In the genomic region with DNA sequence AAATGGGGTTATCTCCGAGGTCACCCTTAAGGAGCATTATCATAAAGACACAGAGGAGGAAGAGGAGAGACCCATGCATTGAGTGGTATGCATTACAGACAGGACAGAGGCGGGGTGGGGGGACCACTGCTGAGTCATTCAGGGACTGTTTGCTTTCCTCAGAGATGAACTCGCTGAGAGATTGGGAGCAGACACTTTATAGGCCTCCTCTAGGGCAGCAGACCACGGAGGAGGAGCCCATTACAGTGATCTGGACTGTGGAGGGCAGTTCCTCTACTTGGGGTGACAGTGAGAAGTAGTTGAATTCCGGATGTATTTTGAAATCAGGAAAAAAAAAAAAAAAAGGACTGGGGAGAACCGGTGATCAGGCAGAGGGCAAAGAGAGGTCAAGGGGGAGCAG, we compare ENCODE assay signal across 16 mouse cellular contexts. TPM values are rescaled to one million over a fixed set of nuclear protein-coding genes. Genes with fewer than 3 reads are reported as not detected.
DNase-seq lines count a peak whose midpoint lies in the region; ATAC-seq and TF ChIP-seq lines count a peak whose summit lies in the region.
"Had no signal": no experiment of that assay in that cellular context is flagged by ENCODE, and none has a peak within 500 bp of the region (broad histone marks: within the 10 kb centered on the region; RNA-seq: fewer than 3 reads in every experiment).

No protein-coding gene starts in this region.

- TF ChIP-seq POLR2A in ES-Bruce4 (IDR thresholded peaks at IDR 0.05; ENCODE audit: insufficient read depth, low read length), result no peak
- TF ChIP-seq POLR2A in bone marrow macrophage, adult 2 months (IDR thresholded peaks at IDR 0.05; ENCODE audit: borderline replicate concordance, low read depth, low read length), result no peak

- no peak for TF ChIP-seq CTCF in ES-Bruce4 (IDR thresholded peaks at IDR 0.05; ENCODE audit: low read depth, low read length)
- TF ChIP-seq CTCF in bone marrow macrophage, adult 2 months (IDR thresholded peaks at IDR 0.05; ENCODE audit: low read depth, low read length), result no peak

- peak; percentile 50 for DNase-seq in heart, adult 11 months
- no peak for DNase-seq in heart, adult 9 months (ENCODE audit: low spot score in 2 of 2)
- DNase-seq in cerebellum, adult 11-12 months, result no peak
- DNase-seq in embryo, embryonic 11 days, result no peak
- DNase-seq in gastrocnemius, postnatal 25 days, result no peak
- DNase-seq: cerebellum, adult 2 months; heart, postnatal 10 days; lung, adult 2 months had no signal

- TF ChIP-seq EP300 in ES-Bruce4 (IDR thresholded peaks at IDR 0.05; ENCODE audit: insufficient read depth, low read depth, low read length), result 0 out of 2 replicates have a peak, but pooled peaks have one; percentile 16

- no peak overlapping the region for H3K9ac ChIP-seq in ES-Bruce4 (ENCODE audit: low read depth, poor library complexity, severe bottlenecking)
- H3K9ac ChIP-seq in liver, embryonic 15.5 days, result no peak overlapping the region
- H3K9ac ChIP-seq: embryonic facial prominence, embryonic 15.5 days; hindbrain, embryonic 14.5 days; neural tube, embryonic 13.5 days had no signal

- ATAC-seq in liver, embryonic 15.5 days (ENCODE audit: insufficient read depth), result peak; percentile 65
- ATAC-seq: intestine, postnatal 0 days had no signal

- WGBS in liver, embryonic 15.5 days (ENCODE audit: insufficient replicate concordance), result 7% methylated on average over 6 of the region's 6 CpGs

- peak overlapping the region; percentile 26; the same call in 1 of the 2 replicates for H3K27ac ChIP-seq in ES-Bruce4 (ENCODE audit: insufficient read depth, low read length)
- H3K27ac ChIP-seq in bone marrow macrophage, adult 2 months (ENCODE audit: insufficient read depth, low read depth, low read length), result peak overlapping the region; percentile 87
- 0 out of 2 replicates have a peak overlapping the region, but pooled peaks have one; percentile 19 for H3K27ac ChIP-seq in liver, embryonic 15.5 days (replicated peaks)
- H3K27ac ChIP-seq: embryonic facial prominence, embryonic 15.5 days; hindbrain, embryonic 14.5 days; neural tube, embryonic 13.5 days had no signal

- no peaks in the 10 kb centered on the region for H3K9me3 ChIP-seq in ES-Bruce4 (replicated peaks; ENCODE audit: control insufficient read depth, insufficient read depth, low read length, poor library complexity, severe bottlenecking)
- H3K9me3 ChIP-seq in liver, embryonic 15.5 days (replicated peaks), result no peaks in the 10 kb centered on the region
- H3K9me3 ChIP-seq: embryonic facial prominence, embryonic 15.5 days; neural tube, embryonic 13.5 days had no signal

- H3K27me3 ChIP-seq in ES-Bruce4 (ENCODE audit: control insufficient read depth, insufficient read depth, low read length, poor library complexity, severe bottlenecking), result no peaks in the 10 kb centered on the region
- no peaks in the 10 kb centered on the region for H3K27me3 ChIP-seq in liver, embryonic 15.5 days
- H3K27me3 ChIP-seq: embryonic facial prominence, embryonic 15.5 days; neural tube, embryonic 13.5 days had no signal

- H3K4me3 ChIP-seq in ES-Bruce4 (ENCODE audit: low read depth, low read length), result no peak overlapping the region
- H3K4me3 ChIP-seq in bone marrow macrophage, adult 2 months (ENCODE audit: insufficient read depth, low read length), result no peak overlapping the region
- H3K4me3 ChIP-seq in liver, embryonic 15.5 days (replicated peaks), result no peak overlapping the region
- H3K4me3 ChIP-seq: embryonic facial prominence, embryonic 15.5 days; neural tube, embryonic 13.5 days had no signal

- no peak overlapping the region; the same call in 1 of the 2 replicates for H3K4me2 ChIP-seq in liver, embryonic 15.5 days
- H3K4me2 ChIP-seq: embryonic facial prominence, embryonic 15.5 days; hindbrain, embryonic 14.5 days; neural tube, embryonic 13.5 days had no signal

- H3K36me3 ChIP-seq in ES-Bruce4 (ENCODE audit: control insufficient read depth, insufficient read depth, low read length, poor library complexity, severe bottlenecking), result no peaks in the 10 kb centered on the region
- peaks cover 30% of the 10 kb centered on the region for H3K36me3 ChIP-seq in liver, embryonic 15.5 days (replicated peaks)

- H3K4me1 ChIP-seq in ES-Bruce4 (ENCODE audit: control insufficient read depth, insufficient read depth, low read length), result no peaks in the 10 kb centered on the region
- peaks cover 49% of the 10 kb centered on the region for H3K4me1 ChIP-seq in bone marrow macrophage, adult 2 months (ENCODE audit: control insufficient read depth, insufficient read depth, low read length)
- H3K4me1 ChIP-seq in liver, embryonic 15.5 days (replicated peaks), result peaks cover 21% of the 10 kb centered on the region
- H3K4me1 ChIP-seq: embryonic facial prominence, embryonic 15.5 days; neural tube, embryonic 13.5 days had no signal

RNA-seq across cellular contexts. Expression of gene Pram1, which starts 1.9 kb away (rescaled TPM):
- not detected in 2 replicates for polyA plus RNA-seq in ES-Bruce4 (2011; ENCODE audit: insufficient read depth, insufficient read length, low read depth, missing spikeins)
- 5.3 TPM in 1 of 2 replicates, not detected in the other for polyA plus RNA-seq in bone marrow macrophage, adult 2 months (2012; ENCODE audit: insufficient read depth, insufficient read length, missing spikeins)
- 4.2 and 4.8 TPM in 2 replicates for polyA plus RNA-seq in liver, embryonic 15.5 days (2015; fragmentation: Nextera tagmentation; extraction: Ambion mirVana)
- not detected for total RNA-seq in gastrocnemius, postnatal 25 days (2021)
- total RNA-seq: megakaryocyte-erythroid progenitor cell, adult 5-6 weeks had no signal
- polyA plus RNA-seq: lung, adult 2 months had no signal

RNA-seq across cellular contexts. Expression of gene Zfp414, which starts 10.9 kb away (rescaled TPM):
- 31.9 and 39.5 TPM in 2 replicates for polyA plus RNA-seq in ES-Bruce4 (2011; ENCODE audit: insufficient read depth, insufficient read length, low read depth, missing spikeins)
- polyA plus RNA-seq in bone marrow macrophage, adult 2 months (2012; ENCODE audit: insufficient read depth, insufficient read length, missing spikeins), result 52.9 and 55.6 TPM in 2 replicates
- polyA plus RNA-seq in liver, embryonic 15.5 days (2015; fragmentation: Nextera tagmentation; extraction: Ambion mirVana), result 16.9 and 18.2 TPM in 2 replicates
- total RNA-seq in gastrocnemius, postnatal 25 days (2021), result 1 to 10 TPM; 6.0 to 6.6 TPM

RNA-seq across cellular contexts. Expression of gene Hnrnpm, which starts 46.9 kb away (rescaled TPM):
- 607 and 610 TPM in 2 replicates for polyA plus RNA-seq in ES-Bruce4 (2011; ENCODE audit: insufficient read depth, insufficient read length, low read depth, missing spikeins)
- polyA plus RNA-seq in bone marrow macrophage, adult 2 months (2012; ENCODE audit: insufficient read depth, insufficient read length, missing spikeins), result 320 and 384 TPM in 2 replicates
- 117 and 122 TPM in 2 replicates for polyA plus RNA-seq in liver, embryonic 15.5 days (2015; fragmentation: Nextera tagmentation; extraction: Ambion mirVana)
- total RNA-seq in gastrocnemius, postnatal 25 days (2021), result 10 to 100 TPM; 62.7 to 70.9 TPM

Comparison
In these comparisons a context has a peak if more than half of its experiments do, and no peak if none do; other contexts are left out.
1. H3K27ac ChIP-seq: peak in every context shown above with its lines; median percentile 87 in bone marrow macrophage, adult 2 months; 26 in ES-Bruce4; 19 in liver, embryonic 15.5 days.